Mouse (Mus musculus) thymus, adult 2 months (tissue): ENCODE measurements around the gene Mrps7.

Experiments used
- CTCF ChIP-seq: fragments of 200-500 bp; IDR thresholded peaks from 2 replicates; pipeline ENCODE4 v1.5.1; 2012; ENCODE audit warnings: mild to moderate bottlenecking, control low read depth, low read length, moderate library complexity, borderline replicate concordance; ENCODE audit not compliant: control insufficient read depth, poor library complexity, insufficient read depth; ENCODE audit errors: extremely low read depth
- POLR2A ChIP-seq: fragments of 200-500 bp; IDR thresholded peaks from 2 replicates; pipeline ENCODE4 v1.6.1; 2012; ENCODE audit warnings: mild to moderate bottlenecking, low read length, control low read depth, moderate library complexity; ENCODE audit not compliant: control insufficient read depth, poor library complexity, insufficient read depth; ENCODE audit errors: extremely low read depth

GRCm38 (mm10) chr11:115646439-115646838, 42.7 kb downstream of the Mrps7 start:
- TF ChIP-seq CTCF (no peak), POLR2A (no peak)
